Mouse (Mus musculus): ENCODE measurements around the gene Zfp385c. TPM values are rescaled to one million over a fixed set of nuclear protein-coding genes. Genes with fewer than 3 reads are reported as not detected.
"Not testable (repeated sequence)": the region's sequence is repeated elsewhere in the genome, so short reads cannot be mapped to it uniquely, and the experiment has no call there.

Gene Zfp385c
- polyA plus RNA-seq, 2 experiments = not detected

GRCm38 (mm10) chr11:100592346-100593046 is 99.8 kb downstream of the Zfp385c start:
- WGBS (ENCODE audit: insufficient replicate concordance) = 84% methylated on average over 11 of the region's 11 CpGs
- no peaks in the 10 kb centered on the region for H3K4me1 ChIP-seq (replicated peaks; ENCODE audit: control insufficient read depth in 2 of 2, insufficient read depth in 2 of 2, low read length in 1 of 2)
- H3K36me3 ChIP-seq (replicated peaks; ENCODE audit: control insufficient read depth, insufficient read depth, low read depth) = peaks cover 69% of the 10 kb centered on the region
- no peak for ATAC-seq (ENCODE audit: insufficient read depth)
- no peak for DNase-seq (ENCODE audit: low read depth in 3 of 3, low spot score in 3 of 3)
- no peak overlapping the region for H3K4me2 ChIP-seq (ENCODE audit: low read depth)
- TF ChIP-seq EP300 (IDR thresholded peaks at IDR 0.05; ENCODE audit: low read depth) = no peak
- TF ChIP-seq CTCF (IDR thresholded peaks at IDR 0.05; ENCODE audit: low read depth) = no peak
- H3K27me3 ChIP-seq (ENCODE audit: control insufficient read depth, insufficient read depth, low read length) = no peaks in the 10 kb centered on the region
- H3K4me3 ChIP-seq (ENCODE audit: insufficient read depth in 1 of 2, low read depth in 2 of 2, low read length in 2 of 2) = no peak overlapping the region
- no peak overlapping the region for H3K27ac ChIP-seq
- no peak overlapping the region for H3K9ac ChIP-seq (replicated peaks)
- H3K9me3 ChIP-seq (ENCODE audit: control insufficient read depth, low read length) = no peaks in the 10 kb centered on the region

- Histone ChIP-seq H3K27me3 (ENCODE audit: control insufficient read depth, insufficient read depth, low read length) (no peaks in the 10 kb centered on the region), H3K9me3 (ENCODE audit: control insufficient read depth, low read length) (no peaks in the 10 kb centered on the region), H3K4me2 (ENCODE audit: low read depth) (no peak overlapping the region), H3K27ac (no peak overlapping the region), H3K9ac (replicated peaks) (no peak overlapping the region), H3K4me3 (ENCODE audit: insufficient read depth in 1 of 2, low read depth in 2 of 2, low read length in 2 of 2) (no peak overlapping the region), H3K36me3 (replicated peaks; ENCODE audit: control insufficient read depth, insufficient read depth, low read depth) (peaks cover 82% of the 10 kb centered on the region), H3K4me1 (replicated peaks; ENCODE audit: control insufficient read depth in 2 of 2, insufficient read depth in 2 of 2, low read length in 1 of 2) (no peaks in the 10 kb centered on the region)
- 88% methylated on average over 2 of the region's 2 CpGs for WGBS (ENCODE audit: insufficient replicate concordance)
- ATAC-seq (ENCODE audit: insufficient read depth) (no peak), DNase-seq (ENCODE audit: low read depth in 3 of 3, low spot score in 3 of 3) (no peak)
- TF ChIP-seq EP300 (IDR thresholded peaks at IDR 0.05; ENCODE audit: low read depth) (no peak), CTCF (IDR thresholded peaks at IDR 0.05; ENCODE audit: low read depth) (no peak)
These were observed 103.8 kb downstream of the Zfp385c start for GRCm38 (mm10) chr11:100588462-100588861.

GRCm38 (mm10) chr11:100585148-100585547 is 107.1 kb downstream of the Zfp385c start:
- Histone ChIP-seq H3K4me2 (ENCODE audit: low read depth) (no peak overlapping the region), H3K9ac (replicated peaks) (no peak overlapping the region), H3K4me3 (ENCODE audit: insufficient read depth in 1 of 2, low read depth in 2 of 2, low read length in 2 of 2) (no peak overlapping the region), H3K9me3 (ENCODE audit: control insufficient read depth, low read length) (no peaks in the 10 kb centered on the region), H3K36me3 (replicated peaks; ENCODE audit: control insufficient read depth, insufficient read depth, low read depth) (peaks cover 62% of the 10 kb centered on the region), H3K27ac (no peak overlapping the region), H3K4me1 (replicated peaks; ENCODE audit: control insufficient read depth in 2 of 2, insufficient read depth in 2 of 2, low read length in 1 of 2) (no peaks in the 10 kb centered on the region), H3K27me3 (ENCODE audit: control insufficient read depth, insufficient read depth, low read length) (no peaks in the 10 kb centered on the region)
- DNase-seq (ENCODE audit: low read depth in 3 of 3, low spot score in 3 of 3) (no peak), ATAC-seq (ENCODE audit: insufficient read depth) (no peak)
- 84% methylated on average over 3 of the region's 3 CpGs for WGBS (ENCODE audit: insufficient replicate concordance)
- no peak for TF ChIP-seq CTCF (IDR thresholded peaks at IDR 0.05; ENCODE audit: low read depth)
- TF ChIP-seq EP300 (IDR thresholded peaks at IDR 0.05; ENCODE audit: low read depth) = no peak

GRCm38 (mm10) chr11:100584561-100584961 is 107.7 kb downstream of the Zfp385c start:
- no peak for ATAC-seq (ENCODE audit: insufficient read depth)
- H3K4me2 ChIP-seq (ENCODE audit: low read depth) = no peak overlapping the region
- H3K9me3 ChIP-seq (ENCODE audit: control insufficient read depth, low read length) = no peaks in the 10 kb centered on the region
- 84% methylated on average over 7 of the region's 7 CpGs for WGBS (ENCODE audit: insufficient replicate concordance)
- TF ChIP-seq EP300 (IDR thresholded peaks at IDR 0.05; ENCODE audit: low read depth) (no peak), CTCF (IDR thresholded peaks at IDR 0.05; ENCODE audit: low read depth) (no peak)
- DNase-seq (ENCODE audit: low read depth in 3 of 3, low spot score in 3 of 3) = no peak
- no peak overlapping the region for H3K4me3 ChIP-seq (ENCODE audit: insufficient read depth in 1 of 2, low read depth in 2 of 2, low read length in 2 of 2)
- peaks cover 56% of the 10 kb centered on the region for H3K36me3 ChIP-seq (replicated peaks; ENCODE audit: control insufficient read depth, insufficient read depth, low read depth)
- H3K9ac ChIP-seq (replicated peaks) = no peak overlapping the region
- no peaks in the 10 kb centered on the region for H3K4me1 ChIP-seq (replicated peaks; ENCODE audit: control insufficient read depth in 2 of 2, insufficient read depth in 2 of 2, low read length in 1 of 2)
- H3K27me3 ChIP-seq (ENCODE audit: control insufficient read depth, insufficient read depth, low read length) = no peaks in the 10 kb centered on the region
- H3K27ac ChIP-seq = no peak overlapping the region

GRCm38 (mm10) chr11:100582836-100583235 is 109.4 kb downstream of the Zfp385c start:
- no peak overlapping the region for H3K27ac ChIP-seq
- no peaks in the 10 kb centered on the region for H3K27me3 ChIP-seq (ENCODE audit: control insufficient read depth, insufficient read depth, low read length)
- no peak overlapping the region for H3K9ac ChIP-seq (replicated peaks)
- H3K9me3 ChIP-seq (ENCODE audit: control insufficient read depth, low read length) = no peaks in the 10 kb centered on the region
- TF ChIP-seq EP300 (IDR thresholded peaks at IDR 0.05; ENCODE audit: low read depth) (no peak), CTCF (IDR thresholded peaks at IDR 0.05; ENCODE audit: low read depth) (no peak)
- ATAC-seq (ENCODE audit: insufficient read depth) (no peak), DNase-seq (ENCODE audit: low read depth in 3 of 3, low spot score in 3 of 3) (no peak)
- 77% methylated on average over 2 of the region's 2 CpGs for WGBS (ENCODE audit: insufficient replicate concordance)
- no peaks in the 10 kb centered on the region for H3K4me1 ChIP-seq (replicated peaks; ENCODE audit: control insufficient read depth in 2 of 2, insufficient read depth in 2 of 2, low read length in 1 of 2)
- no peak overlapping the region for H3K4me3 ChIP-seq (ENCODE audit: insufficient read depth in 1 of 2, low read depth in 2 of 2, low read length in 2 of 2)
- H3K4me2 ChIP-seq (ENCODE audit: low read depth) = no peak overlapping the region
- peaks cover 43% of the 10 kb centered on the region for H3K36me3 ChIP-seq (replicated peaks; ENCODE audit: control insufficient read depth, insufficient read depth, low read depth)

- not testable (repeated sequence) for DNase-seq (ENCODE audit: low read depth in 3 of 3, low spot score in 3 of 3); H3K27me3 ChIP-seq (ENCODE audit: control insufficient read depth, insufficient read depth, low read length); H3K27ac ChIP-seq; H3K4me1 ChIP-seq (replicated peaks; ENCODE audit: control insufficient read depth in 2 of 2, insufficient read depth in 2 of 2, low read length in 1 of 2); ATAC-seq (ENCODE audit: insufficient read depth); H3K9ac ChIP-seq (replicated peaks); H3K4me2 ChIP-seq (ENCODE audit: low read depth); H3K9me3 ChIP-seq (ENCODE audit: control insufficient read depth, low read length); H3K4me3 ChIP-seq (ENCODE audit: insufficient read depth in 1 of 2, low read depth in 2 of 2, low read length in 2 of 2)
- H3K36me3 ChIP-seq (replicated peaks; ENCODE audit: control insufficient read depth, insufficient read depth, low read depth) = peaks cover 43% of the 10 kb centered on the region
- WGBS (ENCODE audit: insufficient replicate concordance) = 91% methylated on average over 1 of the region's 1 CpGs
These were observed 109.8 kb downstream of the Zfp385c start for GRCm38 (mm10) chr11:100582413-100582812.

Data from liver, embryonic 14.5 days (tissue).